Mouse (Mus musculus) hindbrain, embryonic 10.5 days (tissue): ENCODE results near the gene Ngef. TPM values are rescaled to one million over a fixed set of nuclear protein-coding genes. Genes with fewer than 3 reads are reported as not detected.
"Not testable (repeated sequence)": the region's sequence is repeated elsewhere in the genome, so short reads cannot be mapped to it uniquely, and the experiment has no call there.

ENCODE experiments used
- DNase-seq: peaks from one replicate; pipeline ENCODE4 v3.0.0-alpha.2; 2017; ENCODE audit warnings: low spot score
- H3K27ac ChIP-seq: fragments of 300-500 bp; sonication (generic); 2 replicates; pipeline ENCODE4 v1.5.1; 2016; ENCODE audit warnings: mild to moderate bottlenecking, moderate library complexity
- H3K27me3 ChIP-seq: fragments of 300-500 bp; sonication (generic); 2 replicates; pipeline ENCODE4 v1.6.1; 2016; ENCODE audit warnings: mild to moderate bottlenecking; ENCODE audit not compliant: poor library complexity, insufficient read depth, severe bottlenecking
- H3K36me3 ChIP-seq: fragments of 300-500 bp; sonication (generic); 2 replicates; pipeline ENCODE4 v1.6.1; 2016; ENCODE audit warnings: mild to moderate bottlenecking, moderate library complexity
- H3K4me1 ChIP-seq: fragments of 300-500 bp; sonication (generic); replicated peaks from 2 replicates; pipeline ENCODE4 v1.6.1; 2016; ENCODE audit warnings: mild to moderate bottlenecking
- H3K4me3 ChIP-seq: fragments of 300-500 bp; sonication (generic); 2 replicates; pipeline ENCODE4 v1.5.1; 2016; ENCODE audit warnings: mild to moderate bottlenecking, moderate library complexity
- H3K9me3 ChIP-seq: fragments of 300-500 bp; sonication (generic); 2 replicates; pipeline ENCODE4 v1.6.1; 2016; ENCODE audit warnings: mild to moderate bottlenecking, moderate library complexity
- WGBS: fragments of 180-500 bp; shearing (Covaris S2); methylation state at CpG from one replicate; pipeline ENCODE4 v1.1.7; 2016; 5-methylcytosine and 5-hydroxymethylcytosine counted together
- polyA plus RNA-seq: library from polyadenylated mRNA; unstranded; fragments of >200 nt; fragmentation: Nextera tagmentation; extraction: Ambion mirVana; gene quantifications from 2 replicates; pipeline ENCODE4 v1.2.1, GENCODE M21; 2016

The Ngef gene
- polyA plus RNA-seq, 1 experiment from 2014 or later: 5.0 TPM

DNA sequence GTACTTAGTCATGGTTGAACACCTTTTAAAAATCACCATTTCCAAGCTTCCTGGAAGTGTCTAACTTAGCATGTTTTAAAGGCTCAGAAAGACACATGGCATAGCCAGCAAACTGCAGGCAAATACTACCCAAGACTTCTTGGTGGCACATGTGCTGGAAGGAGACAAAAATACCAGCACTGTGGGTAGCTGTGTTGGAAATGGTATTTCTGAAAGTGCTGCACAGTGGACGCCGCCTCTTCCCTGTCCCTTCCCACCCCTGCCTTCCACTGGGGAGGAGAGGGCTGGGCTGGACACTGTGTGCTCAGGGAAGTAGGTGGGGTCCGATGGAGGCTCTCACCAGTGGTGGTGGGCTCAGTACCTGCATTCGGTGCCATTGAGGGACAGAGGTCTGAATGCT is 68.1 kb downstream of the Ngef start:
- no peak overlapping the region for H3K4me3 ChIP-seq
- WGBS: 96% methylated on average over 4 of the region's 4 CpGs
- DNase-seq: no peak
- H3K4me1 ChIP-seq: peaks cover 31% of the 10 kb centered on the region
- H3K9me3 ChIP-seq: no peaks in the 10 kb centered on the region
- peaks cover 36% of the 10 kb centered on the region for H3K27me3 ChIP-seq
- H3K36me3 ChIP-seq: no peaks in the 10 kb centered on the region
- H3K27ac ChIP-seq: no peak overlapping the region

DNA sequence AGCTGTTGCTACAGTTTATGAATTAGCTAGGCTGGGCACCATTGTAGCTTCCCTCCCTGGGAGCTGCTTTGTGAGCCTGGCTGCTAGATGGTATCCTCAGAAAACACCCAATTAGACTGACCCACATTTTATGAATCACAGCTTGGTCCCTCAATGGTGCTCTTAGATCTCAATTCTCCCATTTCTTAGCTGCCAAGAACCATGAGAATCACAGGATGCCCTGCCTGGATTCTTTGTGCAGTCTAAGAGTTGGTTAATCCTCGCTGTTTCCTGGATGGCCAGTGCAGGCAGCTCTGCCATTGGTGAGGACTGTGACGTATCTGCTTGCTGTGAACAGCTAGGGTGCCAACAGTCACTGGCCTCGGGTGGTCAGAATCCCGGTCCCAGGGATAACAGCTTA is 80.1 kb downstream of the Ngef start:
- WGBS: 73% methylated on average over 4 of the region's 4 CpGs
- no peak overlapping the region for H3K4me3 ChIP-seq
- H3K27ac ChIP-seq: no peak overlapping the region
- H3K4me1 ChIP-seq: no peaks in the 10 kb centered on the region
- no peaks in the 10 kb centered on the region for H3K36me3 ChIP-seq
- DNase-seq: no peak
- no peaks in the 10 kb centered on the region for H3K9me3 ChIP-seq
- H3K27me3 ChIP-seq: no peaks in the 10 kb centered on the region

DNA sequence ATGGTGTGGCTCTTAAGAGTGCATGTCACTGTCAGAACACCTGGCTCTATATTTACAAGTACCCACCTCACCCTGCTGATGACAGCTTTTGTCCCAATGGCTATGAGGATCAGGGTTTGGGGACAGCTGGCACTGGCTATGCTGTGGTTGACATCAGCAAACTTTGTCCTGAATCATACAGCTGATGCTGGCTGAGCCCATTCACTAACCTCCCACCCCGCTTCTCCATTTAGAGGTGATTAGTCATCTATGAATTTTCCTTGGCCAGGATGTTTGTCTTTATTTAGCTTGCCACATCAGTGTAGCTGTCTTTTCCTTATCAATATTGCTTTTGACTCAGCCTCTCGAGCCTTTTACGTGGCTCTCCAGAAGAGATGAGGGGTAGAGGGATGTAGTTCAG is 81.4 kb downstream of the Ngef start:
- DNase-seq: no peak
- H3K9me3 ChIP-seq: no peaks in the 10 kb centered on the region
- no peak overlapping the region for H3K27ac ChIP-seq
- no peaks in the 10 kb centered on the region for H3K4me1 ChIP-seq
- 90% methylated on average over 3 of the region's 3 CpGs for WGBS
- no peaks in the 10 kb centered on the region for H3K27me3 ChIP-seq
- H3K4me3 ChIP-seq: no peak overlapping the region
- no peaks in the 10 kb centered on the region for H3K36me3 ChIP-seq

DNA sequence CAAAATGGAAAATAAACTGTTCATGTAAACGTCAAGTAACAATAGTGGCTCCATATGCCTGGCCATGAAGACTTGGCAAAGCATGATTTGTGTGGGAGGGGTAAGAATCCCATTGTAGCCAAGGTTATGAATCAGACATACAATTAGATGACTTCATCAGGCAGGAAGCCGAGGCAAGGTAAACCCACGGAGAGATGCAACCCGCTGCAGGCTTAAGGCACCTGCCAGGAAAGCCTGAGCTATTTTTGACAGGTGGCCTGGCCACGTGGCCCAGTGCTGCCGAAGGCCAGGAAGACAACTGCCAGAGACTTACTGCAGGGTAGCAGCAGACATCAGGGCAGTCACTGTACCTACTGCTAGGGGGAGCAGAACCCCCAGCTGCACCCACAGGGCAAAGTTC is 87.3 kb downstream of the Ngef start:
- no peak for DNase-seq
- Histone ChIP-seq H3K27me3 (no peaks in the 10 kb centered on the region), H3K4me3 (no peak overlapping the region), H3K36me3 (no peaks in the 10 kb centered on the region), H3K4me1 (no peaks in the 10 kb centered on the region), H3K9me3 (no peaks in the 10 kb centered on the region), H3K27ac (no peak overlapping the region)
- WGBS: 87% methylated on average over 6 of the region's 6 CpGs

DNA sequence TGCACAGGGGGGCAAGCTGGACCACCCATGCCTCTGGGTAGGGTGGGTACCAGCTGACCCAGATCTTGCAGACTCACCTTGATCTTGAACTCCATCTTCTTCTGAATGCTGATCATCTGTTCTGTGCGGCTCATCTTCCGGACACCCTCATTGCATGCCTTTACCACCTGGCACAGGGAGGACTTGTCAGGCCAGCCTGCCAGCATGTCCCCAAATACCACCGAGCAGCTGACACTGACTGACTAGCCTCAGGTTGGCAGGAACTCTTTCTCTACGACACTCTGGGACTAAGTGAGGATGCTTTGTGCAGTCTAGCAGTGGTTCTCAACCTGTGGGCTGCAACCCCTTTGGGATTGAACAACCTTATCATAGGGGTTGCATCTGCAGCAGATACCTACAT is 91.1 kb downstream of the Ngef start:
- peaks cover 2% of the 10 kb centered on the region; the same call in 1 of the 2 replicates for H3K27me3 ChIP-seq
- no peak overlapping the region for H3K4me3 ChIP-seq
- 90% methylated on average over 4 of the region's 4 CpGs for WGBS
- no peak for DNase-seq
- no peaks in the 10 kb centered on the region for H3K4me1 ChIP-seq
- H3K36me3 ChIP-seq: no peaks in the 10 kb centered on the region
- no peaks in the 10 kb centered on the region for H3K9me3 ChIP-seq
- H3K27ac ChIP-seq: no peak overlapping the region

DNA sequence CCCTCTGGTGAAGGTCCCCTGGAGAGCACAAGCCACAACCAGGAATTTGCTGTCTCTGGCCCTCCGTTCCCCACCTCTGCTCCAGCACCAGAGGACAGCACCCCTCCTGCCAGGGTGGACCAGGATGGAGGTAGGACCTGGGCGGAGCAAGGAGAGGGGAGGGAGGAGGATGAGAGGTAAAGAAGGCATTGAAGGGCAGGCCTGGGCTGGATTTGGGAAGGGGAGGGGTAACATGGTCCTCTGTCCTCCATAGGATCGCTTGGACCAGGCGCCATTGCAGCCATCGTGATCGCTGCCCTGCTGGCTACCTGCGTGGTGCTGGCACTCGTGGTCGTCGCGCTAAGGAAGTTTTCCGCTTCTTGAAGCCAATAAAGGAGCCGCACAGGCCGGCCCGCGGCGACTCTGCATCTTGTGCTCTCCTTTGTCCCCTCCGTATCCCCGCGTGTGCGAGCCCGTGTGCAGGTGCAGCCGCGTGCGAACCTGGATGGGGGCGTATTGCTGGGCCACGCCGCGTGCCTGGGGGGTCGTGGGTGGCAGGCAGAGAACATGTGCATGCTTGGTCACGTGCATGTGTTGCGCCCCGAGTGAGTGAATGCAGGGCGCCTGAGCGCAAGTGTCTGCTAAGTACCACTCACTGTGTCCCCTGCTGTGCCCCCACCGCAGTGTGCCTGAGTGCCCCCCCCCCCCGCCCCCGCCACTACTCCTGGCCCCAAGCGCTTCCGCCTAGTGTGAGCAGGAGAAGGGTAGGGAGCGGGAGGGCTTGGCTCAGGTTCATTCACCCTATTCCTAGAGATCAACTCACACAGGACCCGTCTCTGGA is 98.4 kb downstream of the Ngef start:
- Histone ChIP-seq H3K4me1 (peaks cover 13% of the 10 kb centered on the region), H3K27me3 (peaks cover 45% of the 10 kb centered on the region), H3K27ac (peak overlapping the region; percentile 79), H3K4me3 (peak overlapping the region; percentile 56), H3K9me3 (no peaks in the 10 kb centered on the region), H3K36me3 (no peaks in the 10 kb centered on the region)
- 2% methylated on average over 42 of the region's 42 CpGs for WGBS
- peak; percentile 17 for DNase-seq

DNA sequence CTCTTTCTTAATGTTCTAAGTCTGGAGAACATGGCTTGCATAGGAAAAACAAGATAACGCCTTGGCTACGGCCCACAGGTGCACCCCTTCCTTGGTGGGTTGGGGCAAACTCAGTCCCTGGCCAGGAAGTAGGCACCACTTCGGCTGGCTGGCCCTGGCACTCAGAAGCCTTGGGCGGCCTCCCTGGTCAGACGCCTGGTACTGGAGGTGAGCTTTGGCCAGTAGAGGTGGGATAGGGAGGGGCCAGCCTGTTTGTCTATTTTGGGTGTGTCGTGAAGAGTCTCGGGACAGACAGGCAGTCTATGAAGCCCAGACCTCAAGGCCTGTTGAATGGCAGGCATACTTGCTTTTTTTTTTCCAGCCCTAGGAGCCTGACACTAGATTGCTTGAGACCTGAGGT is 101.1 kb downstream of the Ngef start:
- no peak overlapping the region for H3K4me3 ChIP-seq
- 83% methylated on average over 7 of the region's 7 CpGs for WGBS
- no peaks in the 10 kb centered on the region for H3K9me3 ChIP-seq
- no peak overlapping the region for H3K27ac ChIP-seq
- H3K4me1 ChIP-seq: peaks cover 13% of the 10 kb centered on the region
- H3K36me3 ChIP-seq: no peaks in the 10 kb centered on the region
- H3K27me3 ChIP-seq: peaks cover 43% of the 10 kb centered on the region
- DNase-seq: no peak

DNA sequence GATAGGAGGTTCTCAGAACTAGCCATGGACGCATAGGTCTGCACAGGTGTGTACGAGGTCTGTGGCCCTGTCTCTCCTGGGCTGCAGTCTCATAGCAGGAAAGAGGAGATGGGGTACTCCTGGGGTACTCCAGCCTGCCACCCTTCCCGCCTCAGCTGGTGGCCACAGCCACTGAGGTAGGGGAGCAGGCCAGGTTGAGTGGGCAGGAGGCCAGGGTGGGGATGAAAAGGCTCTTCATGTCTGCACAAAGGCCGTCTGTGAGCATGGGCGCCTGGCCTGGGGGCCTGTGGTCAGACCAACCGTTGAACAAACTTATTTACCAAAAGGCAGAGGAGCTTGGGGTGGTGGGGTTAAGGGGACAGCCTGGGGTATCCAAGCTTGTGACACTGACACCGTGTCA is 101.8 kb downstream of the Ngef start:
- Histone ChIP-seq H3K4me3 (no peak overlapping the region), H3K9me3 (no peaks in the 10 kb centered on the region), H3K27me3 (peaks cover 37% of the 10 kb centered on the region), H3K36me3 (no peaks in the 10 kb centered on the region), H3K27ac (no peak overlapping the region), H3K4me1 (peaks cover 13% of the 10 kb centered on the region)
- 80% methylated on average over 7 of the region's 7 CpGs for WGBS
- no peak for DNase-seq

DNA sequence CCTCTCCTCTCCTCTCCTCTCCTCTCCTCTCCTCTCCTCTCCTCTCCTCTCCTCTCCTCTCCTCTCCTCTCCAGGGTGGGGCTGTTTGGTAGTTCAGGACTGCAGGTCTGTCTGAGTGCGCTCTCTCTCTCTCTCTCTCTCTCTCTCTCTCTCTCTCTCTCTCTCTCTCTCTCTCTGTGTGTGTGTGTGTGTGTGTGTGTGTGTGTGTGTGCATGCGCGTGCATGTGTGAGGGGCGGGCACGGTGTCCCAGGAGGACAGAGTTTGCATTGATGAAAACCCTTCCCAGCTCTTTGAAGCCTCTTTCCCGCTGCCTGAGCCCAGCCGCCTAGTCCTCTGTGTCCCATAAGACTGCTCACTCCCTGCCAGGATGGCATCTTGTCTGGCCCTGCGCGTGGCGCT is 103.7 kb downstream of the Ngef start, which contains the start of gene Snorc:
Gene Snorc, plus strand, starts transcription at position 301 of the 400 bp plus-strand sequence.
- H3K9me3 ChIP-seq, H3K36me3 ChIP-seq, H3K4me3 ChIP-seq, DNase-seq, H3K27ac ChIP-seq, H3K4me1 ChIP-seq: not testable (repeated sequence)
- WGBS: 49% methylated on average over 10 of the region's 10 CpGs
- peaks cover 17% of the 10 kb centered on the region for H3K27me3 ChIP-seq

DNA sequence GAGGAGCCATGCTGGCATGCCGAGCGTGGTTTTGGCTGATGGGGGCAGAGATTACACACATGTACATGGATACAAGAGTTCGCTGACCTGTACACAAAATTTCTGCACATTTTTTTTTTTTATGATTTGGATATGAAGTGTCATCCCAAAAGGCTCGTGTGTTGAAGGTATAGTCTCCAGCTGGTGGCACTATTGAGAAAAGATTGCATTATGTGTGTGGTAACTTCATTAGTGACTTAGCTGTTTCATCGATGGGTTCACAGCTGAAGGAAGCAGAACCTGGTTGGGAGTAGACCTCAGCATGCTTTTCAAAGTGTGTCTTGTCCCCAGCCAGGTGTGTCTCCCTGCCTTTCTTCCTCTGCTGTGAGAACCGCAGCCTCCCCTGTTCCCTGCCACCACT is 105.3 kb downstream of the Ngef start:
- H3K27ac ChIP-seq: no peak overlapping the region
- no peak for DNase-seq
- H3K36me3 ChIP-seq: no peaks in the 10 kb centered on the region
- no peak overlapping the region for H3K4me3 ChIP-seq
- no peaks in the 10 kb centered on the region for H3K9me3 ChIP-seq
- 82% methylated on average over 6 of the region's 6 CpGs for WGBS
- H3K4me1 ChIP-seq: no peaks in the 10 kb centered on the region
- H3K27me3 ChIP-seq: peaks cover under 1% of the 10 kb centered on the region

DNA sequence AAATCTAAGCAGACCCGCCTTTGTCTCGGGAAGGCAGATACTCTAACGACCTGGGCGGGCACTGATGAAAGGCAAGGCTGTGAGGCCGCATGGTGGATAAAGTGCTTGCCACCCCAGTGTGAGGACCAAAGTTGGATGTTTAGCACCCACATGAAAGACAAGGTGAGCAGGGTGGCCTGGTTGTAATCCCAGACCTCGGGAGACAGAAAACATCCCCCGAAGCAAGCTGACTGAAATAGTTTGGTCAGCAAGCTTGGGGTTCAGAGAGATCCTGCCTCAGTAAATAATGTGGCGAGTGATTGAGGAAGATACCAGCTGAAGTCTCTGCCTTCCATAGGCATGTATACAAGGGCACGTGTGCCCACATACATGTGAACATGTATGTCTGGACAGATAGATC is 106.2 kb downstream of the Ngef start:
- Histone ChIP-seq H3K4me3 (no peak overlapping the region), H3K9me3 (no peaks in the 10 kb centered on the region), H3K27ac (no peak overlapping the region), H3K27me3 (no peaks in the 10 kb centered on the region; the same call in 1 of the 2 replicates), H3K4me1 (no peaks in the 10 kb centered on the region), H3K36me3 (no peaks in the 10 kb centered on the region)
- 83% methylated on average over 9 of the region's 9 CpGs for WGBS
- DNase-seq: no peak

DNA sequence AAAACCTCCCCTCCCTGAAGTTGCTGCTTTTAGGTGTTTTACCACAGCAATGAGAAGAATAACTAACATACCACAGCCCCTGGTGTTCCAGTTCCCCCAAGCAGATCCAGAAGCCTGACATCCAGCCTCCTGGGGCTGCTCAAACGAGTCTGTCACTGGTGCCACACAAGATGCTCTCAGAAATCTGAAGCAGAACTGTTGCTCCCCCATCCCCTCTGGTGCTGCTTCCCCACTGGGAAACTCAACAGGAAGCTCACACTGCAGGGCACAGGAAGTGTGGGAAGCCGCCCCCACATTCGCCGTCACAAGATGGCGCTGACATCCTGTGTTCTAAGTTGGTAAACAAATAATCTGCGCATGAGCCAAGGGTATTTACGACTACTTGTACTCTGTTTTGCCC is 113.8 kb downstream of the Ngef start:
- H3K27ac ChIP-seq, H3K4me1 ChIP-seq, H3K27me3 ChIP-seq, H3K9me3 ChIP-seq, H3K36me3 ChIP-seq, H3K4me3 ChIP-seq, DNase-seq: not testable (repeated sequence)
- WGBS: 95% methylated on average over 6 of the region's 7 CpGs

DNA sequence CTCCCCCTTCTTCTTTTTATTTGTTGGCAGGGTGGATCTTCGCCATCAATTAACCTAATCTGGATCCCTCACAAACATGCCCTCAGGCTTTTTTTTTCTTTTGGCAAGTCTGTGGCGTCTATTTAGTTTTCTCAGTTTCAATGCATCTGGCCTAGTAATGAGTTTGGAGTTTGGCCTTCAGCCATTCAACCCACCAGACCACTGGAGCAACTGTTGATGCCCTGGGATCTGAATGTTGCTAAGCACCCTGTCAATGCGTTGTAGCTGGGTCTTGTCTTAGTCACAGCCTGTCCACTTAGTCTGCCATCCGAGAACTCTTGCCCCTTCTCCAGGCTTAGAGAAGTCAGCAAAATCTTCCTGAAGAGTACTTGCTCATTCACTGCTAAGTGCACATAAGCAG is 115.6 kb downstream of the Ngef start:
- Histone ChIP-seq H3K9me3 (peaks cover 2% of the 10 kb centered on the region; the same call in 1 of the 2 replicates), H3K4me1 (no peaks in the 10 kb centered on the region), H3K4me3 (no peak overlapping the region), H3K36me3 (no peaks in the 10 kb centered on the region), H3K27ac (no peak overlapping the region), H3K27me3 (no peaks in the 10 kb centered on the region)
- DNase-seq: no peak
- WGBS: 90% methylated on average over 4 of the region's 4 CpGs

DNA sequence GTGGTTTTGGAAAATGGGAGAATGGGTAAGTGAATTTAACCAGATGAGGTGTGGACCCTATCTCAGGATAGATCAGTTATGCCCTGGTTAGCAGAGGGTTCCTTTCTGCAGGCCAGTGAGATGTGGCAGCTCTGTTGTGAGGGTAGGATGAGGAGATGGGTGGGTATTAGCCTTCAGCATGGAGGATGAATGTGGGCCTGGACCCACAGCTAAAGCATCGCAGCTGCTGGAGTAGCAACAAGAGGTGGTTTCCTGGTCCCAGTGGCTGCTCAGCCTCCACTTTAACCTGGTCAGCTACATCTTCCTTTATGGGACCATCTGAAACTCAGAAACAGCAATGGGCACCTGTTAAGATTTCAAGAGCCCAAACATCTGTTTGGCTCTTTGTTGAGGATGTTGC is 117.2 kb downstream of the Ngef start:
- no peak for DNase-seq
- 88% methylated on average over 1 of the region's 1 CpGs for WGBS
- H3K27me3 ChIP-seq: no peaks in the 10 kb centered on the region

More for the DNA sequence above, 117.2 kb downstream of the Ngef start:
- Histone ChIP-seq H3K27ac (no peak overlapping the region), H3K4me1 (no peaks in the 10 kb centered on the region), H3K4me3 (no peak overlapping the region), H3K9me3 (peaks cover 2% of the 10 kb centered on the region; the same call in 1 of the 2 replicates), H3K36me3 (no peaks in the 10 kb centered on the region)
